Mouse (Mus musculus) CD4-positive, CD25-positive, alpha-beta regulatory T cell, adult 4 months (primary cell): Measurements from ENCODE around the gene Scamp2. TPM values are rescaled to one million over a fixed set of nuclear protein-coding genes. Genes with fewer than 3 reads are reported as not detected.

ENCODE experiments used
- ATAC-seq: one replicate; pipeline ENCODE4 v1.8.0; 2017
- polyA plus RNA-seq, 2 experiments: library from polyadenylated mRNA; unstranded; fragments of 100-300 nt; shearing (Covaris generic); gene quantifications; one replicate each; pipeline ENCODE4 v1.2.1; 2017

The Scamp2 gene
- polyA plus RNA-seq, 2 experiments from 2014 or later = 92.6 to 119 TPM

DNA sequence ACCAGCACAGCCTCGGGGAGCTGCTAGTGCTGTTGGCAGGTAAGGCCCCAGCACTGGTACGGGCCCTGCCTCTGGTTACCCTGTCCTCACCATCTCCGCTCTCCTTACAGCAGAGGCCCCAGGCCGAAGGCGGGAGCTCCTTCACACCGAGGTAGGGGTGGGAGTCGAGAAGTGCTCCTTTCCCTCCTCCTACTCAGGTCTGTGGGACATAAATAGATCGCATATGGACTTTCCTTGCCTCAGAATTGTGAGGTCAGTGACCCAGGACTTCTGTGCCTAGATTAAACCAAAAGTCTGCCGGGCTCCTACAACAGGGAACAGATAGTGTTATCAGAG lies 33.4 kb downstream of the Scamp2 start:
- no peak for ATAC-seq

- ATAC-seq = no peak
Measured at GRCm38 (mm10) chr9:57597265-57597664, 36.5 kb downstream of the Scamp2 start.

DNA sequence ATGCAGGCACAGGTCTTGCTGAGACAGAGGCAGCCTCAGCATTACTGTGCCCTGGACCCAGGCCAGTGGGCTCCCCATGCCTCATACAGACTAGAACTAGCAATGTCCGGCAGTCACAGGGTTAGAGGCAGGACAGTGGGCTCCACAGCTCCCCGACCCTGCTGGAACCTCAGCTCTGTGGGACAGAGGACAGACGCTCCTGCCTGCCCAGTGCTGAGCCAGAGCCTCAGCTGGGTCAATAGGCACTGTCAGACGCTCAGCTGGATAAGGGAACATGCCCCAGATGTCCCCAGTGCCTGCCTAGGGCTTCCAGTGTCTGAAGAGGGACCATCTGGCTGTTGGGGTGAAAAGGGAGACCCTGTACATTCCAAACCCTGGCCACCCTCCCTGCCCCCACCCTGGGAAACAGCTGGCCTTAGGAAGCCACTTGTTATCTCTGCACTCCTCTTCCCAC lies 37.2 kb downstream of the Scamp2 start:
- no peak for ATAC-seq

GRCm38 (mm10) chr9:57598851-57599563 lies 38.3 kb downstream of the Scamp2 start:
- no peak for ATAC-seq

- no peak for ATAC-seq
Measured at GRCm38 (mm10) chr9:57600620-57601352, 40.0 kb downstream of the Scamp2 start.

GRCm38 (mm10) chr9:57601353-57601706 lies 40.6 kb downstream of the Scamp2 start:
- no peak for ATAC-seq

- no peak for ATAC-seq
Measured at GRCm38 (mm10) chr9:57602098-57602497, 41.4 kb downstream of the Scamp2 start.

DNA sequence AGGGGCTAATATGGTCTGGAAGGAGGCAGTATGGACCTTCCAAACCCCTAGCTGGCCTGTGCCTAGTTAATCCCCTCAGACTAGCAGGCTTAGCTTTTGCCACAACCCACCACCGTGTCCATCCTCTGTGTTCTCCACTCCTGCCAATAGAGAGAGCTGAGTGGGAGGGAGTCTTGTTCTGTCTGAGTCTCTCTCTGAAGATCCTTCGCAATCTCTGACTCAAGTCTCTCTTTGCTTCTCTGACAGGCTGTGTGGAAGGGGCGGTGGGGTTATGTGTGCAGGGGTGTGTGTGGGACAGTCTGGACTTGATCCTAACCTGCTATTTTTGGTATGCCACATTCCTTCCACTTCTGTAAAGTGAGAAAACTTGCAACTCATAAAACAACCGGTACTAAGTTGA lies 44.1 kb downstream of the Scamp2 start:
- ATAC-seq = no peak

DNA sequence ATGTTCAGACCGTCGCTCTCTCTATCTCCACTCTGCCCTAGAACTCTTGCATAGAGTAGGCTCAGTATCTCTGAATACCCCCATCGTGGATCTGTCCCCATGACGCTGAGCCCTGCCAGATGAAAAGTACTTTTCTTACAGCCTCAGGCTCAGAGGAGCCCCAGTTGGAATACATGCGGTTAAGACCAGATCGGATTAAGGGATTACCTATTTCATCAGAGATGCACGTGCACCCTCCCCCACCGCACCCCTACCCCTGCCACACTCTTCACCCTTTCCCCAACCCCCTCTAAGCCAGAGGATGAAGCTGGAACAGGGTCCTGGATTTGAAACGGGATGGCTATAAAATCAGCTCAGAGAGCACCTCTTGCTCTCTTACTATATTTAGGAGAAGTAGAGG lies 44.8 kb downstream of the Scamp2 start:
- ATAC-seq = no peak

- ATAC-seq = no peak
Measured at GRCm38 (mm10) chr9:57606139-57606851, 45.6 kb downstream of the Scamp2 start, which contains the start of gene Cplx3. TSS of gene Cplx3 (minus strand) at chr9:57606281.

DNA sequence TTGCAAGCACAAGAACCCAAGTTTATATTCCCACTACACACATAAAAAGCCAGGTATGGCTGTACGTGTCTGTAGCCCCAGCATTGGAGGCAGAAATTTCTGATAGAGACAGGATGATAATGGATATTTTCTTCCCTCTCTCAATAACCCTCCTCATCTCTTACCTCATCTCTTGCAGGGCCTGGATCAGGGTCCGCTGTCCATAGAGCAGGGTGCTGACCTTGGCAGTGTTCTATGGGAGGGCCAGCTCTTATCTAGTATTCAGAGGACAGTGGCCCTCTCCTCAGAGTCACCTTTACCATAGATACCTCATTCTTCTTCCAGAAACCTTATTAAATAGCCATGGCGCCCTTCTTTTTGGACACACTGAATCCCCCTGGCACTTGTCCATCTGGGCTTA lies 49.1 kb downstream of the Scamp2 start:
- no peak for ATAC-seq

- no peak for ATAC-seq
Measured at GRCm38 (mm10) chr9:57610359-57610826, 49.6 kb downstream of the Scamp2 start.

DNA sequence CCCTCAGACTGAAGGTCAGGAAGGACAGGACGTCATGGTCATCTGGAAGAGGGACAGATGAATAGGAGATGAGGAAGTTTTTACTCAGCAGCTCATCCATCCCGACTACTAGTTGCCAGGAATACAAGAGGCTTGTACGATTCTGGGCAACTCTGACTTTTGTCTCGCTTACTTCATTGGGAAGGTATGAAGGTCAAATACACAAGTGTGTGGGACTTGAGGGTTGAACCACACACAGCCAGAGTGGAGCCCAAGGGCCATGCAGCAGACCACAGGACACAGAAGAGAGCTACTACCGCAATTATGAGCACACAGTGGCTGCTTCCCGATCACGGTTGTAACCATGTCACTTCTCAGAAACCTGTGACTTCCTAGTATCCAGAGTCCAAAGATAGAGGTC lies 51.8 kb downstream of the Scamp2 start:
- no peak for ATAC-seq

- ATAC-seq = no peak
Measured at GRCm38 (mm10) chr9:57613975-57614374, 53.2 kb downstream of the Scamp2 start.

DNA sequence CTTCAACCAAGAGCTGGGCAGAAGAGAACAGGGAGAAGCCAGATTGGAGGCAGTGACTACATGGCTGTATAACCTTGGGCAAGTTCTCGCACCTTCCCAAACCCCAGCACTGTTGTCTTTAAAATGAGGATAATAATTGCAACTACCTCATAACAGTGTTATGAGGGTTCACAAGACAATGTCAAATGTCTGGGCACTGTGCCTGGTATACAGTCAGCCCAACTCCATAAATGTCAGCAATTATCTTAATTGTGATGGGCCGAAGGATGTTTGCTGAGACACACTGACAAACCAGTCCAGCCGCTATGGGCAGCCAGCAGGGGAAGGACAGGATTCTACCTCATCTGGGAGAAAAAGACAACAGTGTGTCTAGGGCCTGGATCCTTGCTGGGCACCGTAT lies 54.0 kb downstream of the Scamp2 start:
- ATAC-seq = no peak

- ATAC-seq = no peak
Measured at GRCm38 (mm10) chr9:57617556-57618169, 56.9 kb downstream of the Scamp2 start.

DNA sequence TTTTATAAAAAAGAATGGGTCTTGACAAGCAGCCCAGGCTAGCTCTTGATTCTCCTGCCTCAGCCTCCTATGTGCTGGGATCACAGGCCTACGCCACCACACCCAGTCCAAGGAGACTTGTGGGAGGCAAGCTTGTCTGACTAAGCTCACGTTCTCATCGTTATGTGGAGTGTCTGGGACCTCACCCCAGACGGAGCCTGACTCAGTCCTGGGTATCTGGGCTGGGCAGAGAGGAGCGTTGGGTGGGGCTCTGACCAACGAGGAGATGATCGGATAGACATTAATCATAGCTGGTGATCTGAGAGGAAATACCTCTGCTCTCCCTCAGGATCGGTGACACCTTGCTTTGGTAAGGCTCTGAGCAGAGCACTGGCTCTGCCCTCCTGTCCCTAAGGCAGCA lies 58.1 kb downstream of the Scamp2 start:
- ATAC-seq = no peak

- peak; percentile 40 for ATAC-seq
Measured at GRCm38 (mm10) chr9:57620674-57621073, 59.9 kb downstream of the Scamp2 start, which contains the start of gene Lman1l. TSS of gene Lman1l (minus strand) at chr9:57620774.

DNA sequence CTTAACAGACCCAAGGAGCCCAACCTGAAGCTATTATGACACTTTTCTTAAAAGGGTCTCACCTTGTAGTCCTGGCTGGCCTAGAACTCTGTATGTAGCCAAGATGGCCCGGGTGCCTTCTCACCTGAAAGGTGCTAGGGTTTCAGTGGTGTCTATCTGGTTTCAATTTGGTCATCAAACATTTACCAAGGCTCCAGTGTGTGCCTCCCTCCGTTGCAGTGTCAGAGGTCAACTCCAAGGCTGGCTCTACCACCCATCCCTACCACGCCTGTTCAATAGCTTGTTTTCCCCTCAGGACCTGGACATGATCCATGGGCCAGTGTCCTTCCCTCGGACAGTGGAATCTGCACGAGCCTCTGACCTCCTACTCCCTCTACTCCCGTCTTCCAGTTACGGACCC lies 63.6 kb downstream of the Scamp2 start:
- no peak for ATAC-seq

DNA sequence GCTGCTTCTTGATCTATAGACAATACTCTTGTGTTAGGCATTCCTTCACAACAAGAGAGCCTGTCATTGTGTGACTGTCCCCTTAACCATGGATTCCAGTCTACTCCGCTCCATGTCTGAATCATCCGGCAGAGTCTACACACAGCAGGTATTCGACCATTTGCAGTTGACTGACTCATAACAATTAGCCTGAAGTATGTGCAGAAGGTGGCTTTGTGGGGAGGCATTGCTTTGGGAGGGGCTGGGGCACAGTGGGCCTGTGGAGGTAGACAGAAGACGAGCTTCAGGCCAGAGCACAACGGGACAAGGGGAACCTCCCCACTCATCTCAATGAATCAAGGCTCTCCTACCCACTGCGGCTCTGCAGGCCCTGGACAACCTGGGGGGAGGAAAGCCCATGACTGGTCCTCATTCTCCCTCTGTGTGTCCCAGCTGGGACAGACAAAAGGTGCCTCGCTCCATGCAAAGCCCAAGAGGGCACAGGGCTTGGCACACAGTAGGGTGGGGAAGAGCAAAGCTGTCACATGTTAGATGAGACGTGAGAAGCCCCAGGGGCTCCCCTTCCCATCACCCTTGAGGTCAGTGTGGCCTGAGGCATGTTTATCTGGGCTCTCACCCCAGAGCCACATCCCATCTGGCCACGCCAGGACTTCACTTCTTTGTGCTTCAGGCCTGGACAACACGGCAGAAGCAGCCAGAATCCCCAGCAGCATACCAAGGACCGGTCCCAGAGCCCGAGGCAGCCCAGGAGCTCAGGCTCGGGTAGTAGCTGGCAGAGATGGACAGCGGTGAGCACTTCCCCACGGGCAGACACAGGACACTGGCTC lies 65.1 kb downstream of the Scamp2 start:
- no peak for ATAC-seq

DNA sequence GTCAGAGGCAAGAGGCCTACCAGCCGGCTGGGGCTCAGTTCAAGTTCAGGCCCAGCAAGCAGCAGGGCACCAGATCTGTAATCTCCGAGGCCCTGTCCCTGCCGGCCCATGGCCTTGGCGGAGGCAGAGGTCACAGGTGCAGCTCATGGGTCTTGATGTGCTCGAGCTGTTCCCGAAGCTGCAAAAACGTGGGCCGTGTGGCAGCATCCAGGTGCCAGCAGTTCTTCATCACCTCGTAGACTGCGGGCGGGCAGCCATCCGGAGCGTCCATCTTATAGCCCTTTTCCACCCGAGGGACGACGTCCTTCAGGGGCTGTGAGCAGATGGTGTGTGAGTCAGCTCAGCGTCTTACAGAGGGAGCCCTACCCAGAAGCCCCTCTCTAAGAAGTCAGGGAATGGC lies 66.4 kb downstream of the Scamp2 start:
- no peak for ATAC-seq

DNA sequence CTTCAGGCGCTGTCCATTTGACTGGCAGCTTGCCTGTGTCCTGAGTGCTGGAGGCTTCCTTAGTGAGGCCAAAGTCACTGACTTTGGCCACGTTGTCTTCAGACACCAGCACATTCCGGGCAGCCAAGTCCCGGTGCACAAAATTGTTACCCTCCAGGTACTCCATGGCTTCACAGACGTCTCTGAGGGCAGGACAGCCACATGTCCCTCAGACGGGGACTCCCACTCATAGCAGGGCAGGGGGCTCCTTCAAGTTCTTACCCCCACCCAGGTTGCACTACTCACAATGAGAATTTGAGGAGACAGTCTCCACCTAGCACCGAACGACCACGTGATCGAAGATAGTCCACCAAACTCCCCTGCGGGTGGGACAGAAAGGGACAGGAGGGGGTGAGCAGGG lies 67.1 kb downstream of the Scamp2 start:
- no peak for ATAC-seq
